Mouse (Mus musculus) liver, embryonic 15.5 days (tissue): ENCODE results near the gene Nkain2. TPM values are rescaled to one million over a fixed set of nuclear protein-coding genes. Genes with fewer than 3 reads are reported as not detected.
"Not testable (repeated sequence)": the region's sequence is repeated elsewhere in the genome, so short reads cannot be mapped to it uniquely, and the experiment has no call there.

Source experiments
- ATAC-seq: fragments of 200-750 bp; cut with Nextera tagmentation; 2 replicates; pipeline ENCODE4 v1.8.0; 2017; ENCODE audit warnings: moderate number of reproducible peaks, mild to moderate bottlenecking, moderate library complexity; ENCODE audit not compliant: insufficient read depth
- H3K27ac ChIP-seq: fragments of 300-500 bp; sonication (generic); replicated peaks from 2 replicates; pipeline ENCODE4 v1.5.1; 2015; ENCODE audit warnings: mild to moderate bottlenecking, inconsistent platforms
- H3K27me3 ChIP-seq: fragments of 300-500 bp; sonication (generic); 2 replicates; pipeline ENCODE4 v1.6.1; 2015; ENCODE audit warnings: mild to moderate bottlenecking, inconsistent platforms
- H3K36me3 ChIP-seq: fragments of 300-500 bp; sonication (generic); replicated peaks from 2 replicates; pipeline ENCODE4 v1.6.1; 2015; ENCODE audit warnings: moderate library complexity, mild to moderate bottlenecking, inconsistent platforms
- H3K4me1 ChIP-seq: fragments of 300-500 bp; sonication (generic); replicated peaks from 2 replicates; pipeline ENCODE4 v1.6.1; 2015; ENCODE audit warnings: inconsistent platforms
- H3K4me2 ChIP-seq: fragments of 300-500 bp; sonication (generic); 2 replicates; pipeline ENCODE4 v1.6.1; 2015; ENCODE audit warnings: moderate library complexity, mild to moderate bottlenecking, inconsistent platforms
- H3K4me3 ChIP-seq: fragments of 300-500 bp; sonication (generic); replicated peaks from 2 replicates; pipeline ENCODE4 v1.5.1; 2015; ENCODE audit warnings: mild to moderate bottlenecking, inconsistent platforms
- H3K9ac ChIP-seq: fragments of 300-500 bp; sonication (generic); 2 replicates; pipeline ENCODE4 v1.6.1; 2015; ENCODE audit warnings: moderate library complexity, mild to moderate bottlenecking, inconsistent platforms
- H3K9me3 ChIP-seq: fragments of 300-500 bp; sonication (generic); replicated peaks from 2 replicates; pipeline ENCODE4 v1.6.1; 2016; ENCODE audit warnings: inconsistent platforms
- WGBS: fragments of 180-500 bp; shearing (Covaris S2); methylation state at CpG from one replicate; pipeline ENCODE4 v1.1.7; 2015; ENCODE audit warnings: mixed read lengths; ENCODE audit not compliant: insufficient replicate concordance; 5-methylcytosine and 5-hydroxymethylcytosine counted together
- polyA plus RNA-seq: library from polyadenylated mRNA; unstranded; fragments of >200 nt; fragmentation: Nextera tagmentation; extraction: Ambion mirVana; gene quantifications from 2 replicates; pipeline ENCODE4 v1.2.1, GENCODE M21; 2015

Gene Nkain2
- polyA plus RNA-seq, 1 experiment from 2014 or later, result 0.12 TPM

DNA sequence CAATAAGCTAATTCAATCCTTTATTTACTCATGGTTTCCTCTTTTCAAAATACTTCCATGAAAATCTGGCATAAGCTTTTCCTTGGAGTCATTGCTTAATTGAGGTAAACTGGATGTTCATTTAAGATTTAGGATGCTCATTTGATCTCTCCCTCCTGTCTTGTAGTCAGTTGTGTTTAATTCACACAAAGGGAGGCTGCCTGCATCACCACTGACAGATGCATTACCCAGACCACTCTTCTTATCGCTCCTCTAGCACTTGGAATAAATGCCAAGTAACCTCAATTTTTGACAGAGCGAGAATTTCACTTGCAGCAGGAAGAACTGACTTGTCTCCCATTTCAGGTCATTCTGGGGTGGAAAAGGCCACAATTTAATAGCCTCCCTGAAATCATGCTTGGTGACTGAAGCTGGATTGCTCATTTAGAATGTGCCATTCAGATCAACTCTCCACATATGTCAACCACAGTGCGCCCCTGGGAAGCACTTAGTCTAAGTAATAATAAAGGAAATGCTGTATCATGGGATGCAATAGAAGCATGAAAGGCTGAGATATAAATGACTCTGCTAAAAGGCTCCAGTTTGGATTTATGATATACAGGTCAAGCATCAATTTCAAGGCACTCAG, 107.4 kb downstream of the Nkain2 start:
- no peaks in the 10 kb centered on the region for H3K4me1 ChIP-seq
- H3K4me2 ChIP-seq, result no peak overlapping the region
- H3K9ac ChIP-seq, result no peak overlapping the region
- H3K36me3 ChIP-seq, result no peaks in the 10 kb centered on the region
- no peaks in the 10 kb centered on the region for H3K9me3 ChIP-seq
- no peak overlapping the region for H3K4me3 ChIP-seq
- H3K27ac ChIP-seq, result no peak overlapping the region
- H3K27me3 ChIP-seq, result no peaks in the 10 kb centered on the region
- 65% methylated on average over 3 of the region's 3 CpGs for WGBS
- no peak for ATAC-seq

GRCm38 (mm10) chr10:32738989-32739388, 151.3 kb downstream of the Nkain2 start:
- H3K9me3 ChIP-seq, result no peaks in the 10 kb centered on the region
- no peaks in the 10 kb centered on the region for H3K36me3 ChIP-seq
- no peak overlapping the region for H3K27ac ChIP-seq
- no peak overlapping the region for H3K4me2 ChIP-seq
- H3K27me3 ChIP-seq, result no peaks in the 10 kb centered on the region
- no peak overlapping the region for H3K4me3 ChIP-seq
- WGBS, result 48% methylated on average over 2 of the region's 2 CpGs
- no peaks in the 10 kb centered on the region for H3K4me1 ChIP-seq
- no peak for ATAC-seq
- H3K9ac ChIP-seq, result no peak overlapping the region

DNA sequence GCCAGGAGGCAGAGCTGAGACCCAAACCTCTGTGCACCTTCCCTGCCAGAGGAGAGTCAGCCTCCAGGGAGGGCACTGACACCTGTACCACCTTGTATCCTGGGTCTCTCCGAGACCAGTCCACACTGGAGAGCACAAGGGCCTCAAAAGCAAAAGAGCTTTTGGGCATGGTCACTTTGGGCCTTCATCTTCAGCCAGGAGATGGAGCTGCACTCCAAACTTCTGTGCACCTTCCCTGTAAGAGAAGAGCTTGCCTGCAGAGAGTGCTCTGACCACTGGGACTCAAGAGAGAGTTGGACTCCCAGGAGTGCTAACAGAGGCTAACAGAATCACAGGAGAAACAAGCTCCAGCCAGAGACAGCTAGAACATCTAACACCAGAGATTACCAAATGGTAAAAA, 183.7 kb downstream of the Nkain2 start:
- H3K4me3 ChIP-seq, H3K9ac ChIP-seq, H3K9me3 ChIP-seq, ATAC-seq, H3K27me3 ChIP-seq, H3K4me1 ChIP-seq, H3K27ac ChIP-seq, H3K4me2 ChIP-seq, H3K36me3 ChIP-seq: not testable (repeated sequence)
- WGBS, result 43% methylated on average over 1 of the region's 1 CpGs

DNA sequence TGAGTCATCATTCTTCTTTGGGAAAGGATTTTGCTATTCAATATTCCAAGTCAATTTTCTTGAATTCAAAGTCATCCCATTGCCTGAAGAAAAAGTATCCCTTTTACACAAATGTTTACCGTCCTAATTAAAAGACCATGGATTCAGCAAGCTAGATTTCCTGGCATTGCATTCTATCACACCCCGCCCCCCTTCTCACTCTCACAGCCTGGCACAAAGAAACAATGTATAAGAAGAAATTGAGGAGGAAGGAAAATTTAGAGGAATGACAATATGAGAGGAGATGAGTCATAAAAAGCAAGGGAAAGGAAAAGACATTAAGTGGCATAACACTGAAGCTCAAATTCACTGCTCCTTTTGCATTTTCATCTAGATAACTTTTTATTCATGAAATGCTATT, 193.6 kb downstream of the Nkain2 start:
- no peak overlapping the region for H3K9ac ChIP-seq
- no peaks in the 10 kb centered on the region for H3K27me3 ChIP-seq
- no peaks in the 10 kb centered on the region for H3K9me3 ChIP-seq
- ATAC-seq, result no peak
- H3K36me3 ChIP-seq, result no peaks in the 10 kb centered on the region
- no peak overlapping the region for H3K27ac ChIP-seq
- H3K4me3 ChIP-seq, result no peak overlapping the region
- H3K4me2 ChIP-seq, result no peak overlapping the region
- H3K4me1 ChIP-seq, result no peaks in the 10 kb centered on the region
- 60% methylated on average over 2 of the region's 2 CpGs for WGBS

DNA sequence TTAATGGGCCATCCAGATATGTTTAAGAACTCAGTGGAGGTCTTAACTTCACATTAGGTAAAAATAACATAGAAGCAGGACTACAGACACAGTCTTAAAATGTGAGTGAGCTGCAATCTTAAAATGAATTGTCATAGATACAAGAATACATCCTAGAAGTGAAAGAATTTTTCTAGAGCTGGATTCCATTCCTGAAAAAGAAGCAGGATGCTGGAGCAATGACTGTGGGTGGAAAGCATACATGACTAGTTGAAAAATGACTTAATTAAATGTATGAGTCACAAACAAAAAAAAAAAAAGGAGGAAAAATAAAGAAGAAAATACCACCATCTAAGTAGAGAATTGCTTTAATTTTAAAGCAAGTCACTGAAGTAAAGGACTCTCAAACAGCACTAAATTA, 205.7 kb downstream of the Nkain2 start:
- no peaks in the 10 kb centered on the region for H3K27me3 ChIP-seq
- H3K27ac ChIP-seq, result no peak overlapping the region
- H3K4me3 ChIP-seq, result no peak overlapping the region
- no peaks in the 10 kb centered on the region for H3K9me3 ChIP-seq
- no peak overlapping the region for H3K9ac ChIP-seq
- H3K4me2 ChIP-seq, result no peak overlapping the region
- no peaks in the 10 kb centered on the region for H3K36me3 ChIP-seq
- no peak for ATAC-seq
- no peaks in the 10 kb centered on the region for H3K4me1 ChIP-seq

DNA sequence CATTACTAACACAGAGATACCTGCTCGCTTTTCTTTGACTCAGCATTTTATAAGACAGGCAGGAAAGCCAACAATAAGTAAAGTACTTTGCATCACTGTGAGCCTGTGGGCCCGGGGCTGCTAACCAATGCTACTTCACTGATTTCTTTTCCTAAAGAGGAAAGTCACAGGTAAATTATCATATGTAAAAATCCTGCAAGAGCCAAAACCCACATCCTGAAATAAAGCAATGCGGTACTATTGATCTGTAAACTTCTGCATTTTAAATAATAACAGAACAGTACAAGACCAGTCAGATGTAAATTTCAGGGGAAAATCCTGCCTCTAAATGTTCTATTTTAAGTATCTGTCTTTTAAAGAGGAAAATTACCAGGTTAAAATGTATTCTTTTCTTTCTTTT, 250.0 kb downstream of the Nkain2 start:
- 49% methylated on average over 3 of the region's 3 CpGs for WGBS
- no peaks in the 10 kb centered on the region for H3K4me1 ChIP-seq
- H3K27me3 ChIP-seq, result no peaks in the 10 kb centered on the region
- H3K4me3 ChIP-seq, result no peak overlapping the region
- H3K9me3 ChIP-seq, result no peaks in the 10 kb centered on the region
- no peak overlapping the region for H3K4me2 ChIP-seq
- H3K36me3 ChIP-seq, result no peaks in the 10 kb centered on the region
- ATAC-seq, result no peak
- no peak overlapping the region for H3K27ac ChIP-seq
- H3K9ac ChIP-seq, result no peak overlapping the region

DNA sequence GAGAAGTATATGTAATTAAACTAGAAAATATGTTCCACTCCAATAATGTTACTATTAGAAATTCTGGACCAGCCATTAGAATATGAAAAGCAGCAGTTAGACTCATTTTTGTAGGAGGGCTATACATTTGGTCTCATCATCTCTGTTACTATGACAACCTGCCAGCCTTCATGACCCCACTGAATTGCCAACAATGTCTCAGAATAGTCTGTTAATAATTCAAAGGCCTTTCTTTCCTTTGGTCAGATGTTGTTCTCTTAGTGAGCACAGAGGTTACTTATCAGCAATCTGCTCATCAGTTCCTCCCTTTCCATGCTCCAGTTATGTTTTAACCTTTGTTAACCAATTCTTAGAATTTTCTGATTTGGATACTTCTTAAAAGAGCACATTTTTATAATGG, 251.1 kb downstream of the Nkain2 start:
- H3K4me3 ChIP-seq, result no peak overlapping the region
- no peaks in the 10 kb centered on the region for H3K36me3 ChIP-seq
- no peaks in the 10 kb centered on the region for H3K4me1 ChIP-seq
- no peaks in the 10 kb centered on the region for H3K9me3 ChIP-seq
- H3K27me3 ChIP-seq, result no peaks in the 10 kb centered on the region
- ATAC-seq, result no peak
- H3K4me2 ChIP-seq, result no peak overlapping the region
- no peak overlapping the region for H3K27ac ChIP-seq
- H3K9ac ChIP-seq, result no peak overlapping the region

GRCm38 (mm10) chr10:32631043-32631442, 259.2 kb downstream of the Nkain2 start:
- no peak overlapping the region for H3K4me2 ChIP-seq
- WGBS, result 74% methylated on average over 2 of the region's 2 CpGs
- no peak for ATAC-seq

DNA sequence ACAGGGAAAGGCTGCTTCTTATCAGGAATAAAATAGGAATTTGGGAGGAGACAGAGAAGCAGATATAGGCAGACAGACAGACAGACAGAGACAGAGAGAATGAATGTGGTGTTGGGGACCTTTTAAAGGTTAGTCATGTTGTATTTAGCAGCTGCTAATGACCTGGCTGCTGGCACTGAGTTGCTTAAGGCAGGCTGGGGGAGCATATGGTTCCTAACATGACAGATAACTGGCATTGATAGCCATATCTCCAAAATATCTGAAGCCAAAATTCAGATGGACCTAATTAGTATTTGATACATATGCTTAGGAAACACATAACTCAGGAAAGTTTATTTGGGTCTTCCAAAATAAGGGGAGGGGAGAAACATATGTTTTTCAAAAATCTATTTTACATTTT, 285.8 kb downstream of the Nkain2 start:
- Histone ChIP-seq H3K27ac (no peak overlapping the region), H3K9ac (no peak overlapping the region), H3K27me3 (no peaks in the 10 kb centered on the region), H3K36me3 (no peaks in the 10 kb centered on the region), H3K4me2 (no peak overlapping the region), H3K4me1 (no peaks in the 10 kb centered on the region), H3K4me3 (no peak overlapping the region), H3K9me3 (no peaks in the 10 kb centered on the region)
- ATAC-seq, result no peak

More at GRCm38 (mm10) chr10:32631043-32631442, 259.2 kb downstream of the Nkain2 start:
- Histone ChIP-seq H3K4me1 (no peaks in the 10 kb centered on the region), H3K36me3 (no peaks in the 10 kb centered on the region), H3K9ac (no peak overlapping the region), H3K9me3 (no peaks in the 10 kb centered on the region), H3K27ac (no peak overlapping the region), H3K27me3 (no peaks in the 10 kb centered on the region), H3K4me3 (no peak overlapping the region)

DNA sequence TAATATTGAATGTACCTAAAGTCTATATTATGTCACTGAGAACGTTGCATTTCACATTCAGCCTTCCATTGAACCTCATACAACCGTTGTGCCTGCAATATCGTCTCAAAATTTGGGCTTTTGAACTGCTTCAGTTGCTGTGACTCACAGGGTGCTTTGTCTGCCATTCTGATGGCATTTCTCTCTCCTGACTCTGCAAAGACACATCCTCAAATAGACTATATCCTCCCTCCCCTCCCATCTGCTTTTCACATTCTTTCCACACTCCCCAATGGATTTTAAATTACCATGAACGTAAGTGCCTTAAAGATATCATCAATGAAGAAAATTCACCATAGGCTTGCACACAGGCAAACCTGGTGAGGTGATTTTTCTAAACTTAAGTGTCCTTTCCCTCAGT, 287.5 kb downstream of the Nkain2 start:
- WGBS, result 54% methylated on average over 4 of the region's 4 CpGs
- H3K36me3 ChIP-seq, result no peaks in the 10 kb centered on the region
- H3K9me3 ChIP-seq, result no peaks in the 10 kb centered on the region
- no peak overlapping the region for H3K4me2 ChIP-seq
- no peak overlapping the region for H3K9ac ChIP-seq
- H3K4me3 ChIP-seq, result no peak overlapping the region
- H3K27me3 ChIP-seq, result no peaks in the 10 kb centered on the region
- no peak for ATAC-seq
- H3K4me1 ChIP-seq, result no peaks in the 10 kb centered on the region
- H3K27ac ChIP-seq, result no peak overlapping the region

GRCm38 (mm10) chr10:32594998-32595397, 295.3 kb downstream of the Nkain2 start:
- Histone ChIP-seq H3K4me3 (no peak overlapping the region), H3K4me1 (no peaks in the 10 kb centered on the region), H3K9me3 (no peaks in the 10 kb centered on the region), H3K9ac (no peak overlapping the region), H3K27ac (no peak overlapping the region), H3K4me2 (no peak overlapping the region), H3K36me3 (no peaks in the 10 kb centered on the region), H3K27me3 (no peaks in the 10 kb centered on the region)
- 44% methylated on average over 2 of the region's 2 CpGs for WGBS
- ATAC-seq, result no peak

- Histone ChIP-seq H3K9me3 (no peaks in the 10 kb centered on the region), H3K36me3 (no peaks in the 10 kb centered on the region), H3K4me3 (no peak overlapping the region), H3K27me3 (no peaks in the 10 kb centered on the region), H3K4me1 (no peaks in the 10 kb centered on the region), H3K4me2 (no peak overlapping the region), H3K27ac (no peak overlapping the region), H3K9ac (no peak overlapping the region)
- ATAC-seq, result no peak
- WGBS, result 53% methylated on average over 3 of the region's 3 CpGs
Measured at GRCm38 (mm10) chr10:32577276-32577580, 313.0 kb downstream of the Nkain2 start.
